Comparison of ENCODE assay signal across 25 mouse cellular contexts in the genomic region with DNA sequence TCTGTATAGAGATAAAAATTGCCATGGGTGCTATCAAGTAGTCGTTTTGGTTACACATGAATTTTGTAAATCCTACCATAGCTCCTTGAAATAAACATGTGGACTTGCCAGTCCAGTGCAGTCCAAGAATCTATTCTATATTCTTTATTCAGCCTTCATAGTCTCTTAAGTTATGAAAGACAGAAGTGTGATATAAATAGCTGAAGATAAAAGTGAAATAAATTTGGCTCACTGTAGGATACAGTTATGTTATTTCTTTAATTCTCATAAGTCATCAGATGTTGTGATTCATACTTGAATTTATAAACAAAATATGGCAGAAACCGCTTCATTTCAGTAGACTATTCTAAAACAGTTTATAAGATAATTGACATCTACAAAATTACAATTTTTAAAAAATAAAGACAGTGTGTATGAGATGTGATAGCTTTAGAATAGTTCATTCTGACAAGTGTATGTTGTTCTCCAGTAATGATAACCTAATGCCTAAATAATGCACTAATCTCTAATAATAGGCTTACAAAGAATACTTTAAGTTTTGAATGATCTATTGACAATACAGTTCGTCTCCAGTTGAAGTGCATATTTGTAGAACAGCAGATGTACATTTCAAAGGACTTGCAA.
A peak's percentile ranks its signal among the peaks of the same experiment; 100 is the strongest.
DNase-seq lines count a peak whose midpoint lies in the region; ATAC-seq and TF ChIP-seq lines count a peak whose summit lies in the region.
"Had no signal": no experiment of that assay in that cellular context is flagged by ENCODE, and none has a peak within 500 bp of the region (broad histone marks: within the 10 kb centered on the region; RNA-seq: fewer than 3 reads in every experiment).

No protein-coding gene starts in this region.

- H3K9ac ChIP-seq in forebrain, embryonic 13.5 days = no peak overlapping the region
- no peak overlapping the region for H3K9ac ChIP-seq in forebrain, embryonic 15.5 days (replicated peaks)
- no peak overlapping the region for H3K9ac ChIP-seq in forebrain, embryonic 16.5 days (replicated peaks; ENCODE audit: low read depth, low read length)
- no peak overlapping the region for H3K9ac ChIP-seq in forebrain, embryonic 12.5 days
- no peak overlapping the region for H3K9ac ChIP-seq in kidney, embryonic 16.5 days (replicated peaks; ENCODE audit: low read length)
- no peak overlapping the region for H3K9ac ChIP-seq in kidney, embryonic 14.5 days (ENCODE audit: low read depth, low read length)
- H3K9ac ChIP-seq in lung, embryonic 15.5 days = no peak overlapping the region
- no peak overlapping the region for H3K9ac ChIP-seq in lung, postnatal 0 days (replicated peaks; ENCODE audit: low read depth)
- H3K9ac ChIP-seq: embryonic facial prominence, embryonic 12.5 days; forebrain, postnatal 0 days had no signal

- TF ChIP-seq CTCF in lung, postnatal 0 days (IDR thresholded peaks at IDR 0.05) = no peak

- 0 out of 2 replicates have a peak, but pooled peaks have one; percentile 19 for ATAC-seq in forebrain, embryonic 13.5 days
- no peak for ATAC-seq in forebrain, embryonic 15.5 days (replicated peaks)
- peak; percentile 50; the same call in 1 of the 2 replicates for ATAC-seq in forebrain, embryonic 16.5 days
- ATAC-seq in forebrain, embryonic 12.5 days (ENCODE audit: low FRiP score) = no peak
- 0 out of 2 replicates have a peak, but pooled peaks have one; percentile 9 for ATAC-seq in kidney, embryonic 16.5 days (ENCODE audit: low FRiP score, low TSS enrichment)
- ATAC-seq in kidney, embryonic 14.5 days (ENCODE audit: low FRiP score, low TSS enrichment) = no peak
- ATAC-seq in lung, embryonic 15.5 days (ENCODE audit: borderline replicate concordance, extremely low read depth, low FRiP score, low TSS enrichment) = peak; percentile 85; the same call in 1 of the 2 replicates
- no peak for ATAC-seq in lung, postnatal 0 days
- ATAC-seq: activated CD4-positive, CD25-positive, alpha-beta regulatory T cell, adult 4 months; CD4-positive, CD25-positive, alpha-beta regulatory T cell, adult 4 months; forebrain, postnatal 0 days; Patski had no signal

- H3K4me2 ChIP-seq in forebrain, embryonic 13.5 days = no peak overlapping the region
- H3K4me2 ChIP-seq in forebrain, embryonic 15.5 days (replicated peaks) = no peak overlapping the region
- H3K4me2 ChIP-seq in forebrain, embryonic 16.5 days (ENCODE audit: low read length) = no peak overlapping the region
- no peak overlapping the region for H3K4me2 ChIP-seq in forebrain, embryonic 12.5 days
- no peak overlapping the region for H3K4me2 ChIP-seq in kidney, embryonic 16.5 days (replicated peaks; ENCODE audit: low read depth, low read length)
- no peak overlapping the region for H3K4me2 ChIP-seq in kidney, embryonic 14.5 days (replicated peaks; ENCODE audit: low read depth, low read length)
- H3K4me2 ChIP-seq in lung, embryonic 15.5 days = no peak overlapping the region
- H3K4me2 ChIP-seq in lung, postnatal 0 days (replicated peaks; ENCODE audit: low read depth, low read length) = no peak overlapping the region
- H3K4me2 ChIP-seq: embryonic facial prominence, embryonic 12.5 days had no signal

- H3K27ac ChIP-seq in forebrain, embryonic 13.5 days = no peak overlapping the region
- no peak overlapping the region for H3K27ac ChIP-seq in forebrain, embryonic 15.5 days (replicated peaks)
- H3K27ac ChIP-seq in forebrain, embryonic 16.5 days (ENCODE audit: low read length) = no peak overlapping the region
- no peak overlapping the region for H3K27ac ChIP-seq in forebrain, embryonic 12.5 days
- no peak overlapping the region for H3K27ac ChIP-seq in kidney, embryonic 16.5 days (ENCODE audit: low read length)
- no peak overlapping the region for H3K27ac ChIP-seq in kidney, embryonic 14.5 days (ENCODE audit: low read depth, low read length)
- H3K27ac ChIP-seq in lung, embryonic 15.5 days = no peak overlapping the region
- no peak overlapping the region for H3K27ac ChIP-seq in lung, postnatal 0 days (ENCODE audit: low read length)
- H3K27ac ChIP-seq: embryonic facial prominence, embryonic 10.5 days; embryonic facial prominence, embryonic 12.5 days had no signal

- no peak overlapping the region for H3K4me3 ChIP-seq in forebrain, embryonic 13.5 days
- H3K4me3 ChIP-seq in forebrain, embryonic 15.5 days = no peak overlapping the region
- no peak overlapping the region for H3K4me3 ChIP-seq in forebrain, embryonic 16.5 days (replicated peaks; ENCODE audit: low read length)
- H3K4me3 ChIP-seq in forebrain, embryonic 12.5 days (replicated peaks) = no peak overlapping the region
- H3K4me3 ChIP-seq in kidney, embryonic 16.5 days (ENCODE audit: low read length) = no peak overlapping the region
- no peak overlapping the region for H3K4me3 ChIP-seq in kidney, embryonic 14.5 days (ENCODE audit: low read length)
- no peak overlapping the region for H3K4me3 ChIP-seq in lung, embryonic 15.5 days
- H3K4me3 ChIP-seq in lung, postnatal 0 days (ENCODE audit: low read depth, low read length) = no peak overlapping the region
- H3K4me3 ChIP-seq: embryonic facial prominence, embryonic 10.5 days; embryonic facial prominence, embryonic 12.5 days had no signal

- H3K4me1 ChIP-seq in forebrain, embryonic 13.5 days = no peaks in the 10 kb centered on the region
- H3K4me1 ChIP-seq in forebrain, embryonic 15.5 days = no peaks in the 10 kb centered on the region
- no peaks in the 10 kb centered on the region for H3K4me1 ChIP-seq in forebrain, embryonic 16.5 days (replicated peaks; ENCODE audit: control insufficient read depth, insufficient read depth, low read length)
- no peaks in the 10 kb centered on the region for H3K4me1 ChIP-seq in forebrain, embryonic 12.5 days
- peaks cover 5% of the 10 kb centered on the region; the same call in 1 of the 2 replicates for H3K4me1 ChIP-seq in kidney, embryonic 16.5 days (ENCODE audit: insufficient read depth, low read length)
- peaks cover 4% of the 10 kb centered on the region; the same call in 1 of the 2 replicates for H3K4me1 ChIP-seq in kidney, embryonic 14.5 days (ENCODE audit: control insufficient read depth, insufficient read depth, low read length)
- H3K4me1 ChIP-seq in lung, embryonic 15.5 days = no peaks in the 10 kb centered on the region
- no peaks in the 10 kb centered on the region for H3K4me1 ChIP-seq in lung, postnatal 0 days (ENCODE audit: insufficient read depth, low read depth, low read length)

- no peaks in the 10 kb centered on the region for H3K36me3 ChIP-seq in forebrain, embryonic 13.5 days (ENCODE audit: poor library complexity, severe bottlenecking)
- no peaks in the 10 kb centered on the region for H3K36me3 ChIP-seq in forebrain, embryonic 15.5 days
- no peaks in the 10 kb centered on the region for H3K36me3 ChIP-seq in forebrain, embryonic 16.5 days (ENCODE audit: control insufficient read depth, insufficient read depth)
- no peaks in the 10 kb centered on the region for H3K36me3 ChIP-seq in forebrain, embryonic 12.5 days (replicated peaks)
- no peaks in the 10 kb centered on the region for H3K36me3 ChIP-seq in kidney, embryonic 16.5 days (ENCODE audit: insufficient read depth, low read length)
- no peaks in the 10 kb centered on the region for H3K36me3 ChIP-seq in kidney, embryonic 14.5 days (ENCODE audit: control insufficient read depth, insufficient read depth, low read length)
- no peaks in the 10 kb centered on the region for H3K36me3 ChIP-seq in lung, embryonic 15.5 days
- H3K36me3 ChIP-seq in lung, postnatal 0 days (ENCODE audit: insufficient read depth, low read length) = no peaks in the 10 kb centered on the region
- H3K36me3 ChIP-seq: embryonic facial prominence, embryonic 10.5 days; embryonic facial prominence, embryonic 12.5 days; G1E had no signal

- H3K27me3 ChIP-seq in forebrain, embryonic 13.5 days = no peaks in the 10 kb centered on the region
- no peaks in the 10 kb centered on the region for H3K27me3 ChIP-seq in forebrain, embryonic 15.5 days
- H3K27me3 ChIP-seq in forebrain, embryonic 16.5 days (replicated peaks; ENCODE audit: control insufficient read depth, insufficient read depth, low read length) = no peaks in the 10 kb centered on the region
- no peaks in the 10 kb centered on the region for H3K27me3 ChIP-seq in forebrain, embryonic 12.5 days
- no peaks in the 10 kb centered on the region for H3K27me3 ChIP-seq in kidney, embryonic 16.5 days (ENCODE audit: insufficient read depth, low read length)
- H3K27me3 ChIP-seq in kidney, embryonic 14.5 days (ENCODE audit: control insufficient read depth, insufficient read depth, low read length) = no peaks in the 10 kb centered on the region
- no peaks in the 10 kb centered on the region for H3K27me3 ChIP-seq in lung, embryonic 15.5 days
- H3K27me3 ChIP-seq in lung, postnatal 0 days (replicated peaks; ENCODE audit: insufficient read depth, low read length) = no peaks in the 10 kb centered on the region
- H3K27me3 ChIP-seq: CH12.LX; embryonic facial prominence, embryonic 12.5 days; Patski had no signal

- WGBS in forebrain, embryonic 13.5 days = 64% methylated on average over 3 of the region's 3 CpGs
- WGBS in forebrain, embryonic 15.5 days = 55% methylated on average over 3 of the region's 3 CpGs
- WGBS in forebrain, embryonic 16.5 days = 55% methylated on average over 3 of the region's 3 CpGs
- WGBS in forebrain, embryonic 12.5 days = 60% methylated on average over 3 of the region's 3 CpGs
- WGBS in kidney, embryonic 16.5 days = 58% methylated on average over 3 of the region's 3 CpGs
- WGBS in kidney, embryonic 14.5 days = 61% methylated on average over 3 of the region's 3 CpGs
- 32% methylated on average over 3 of the region's 3 CpGs for WGBS in lung, embryonic 15.5 days
- WGBS in lung, postnatal 0 days = 44% methylated on average over 3 of the region's 3 CpGs

- H3K9me3 ChIP-seq in forebrain, embryonic 13.5 days (replicated peaks) = no peaks in the 10 kb centered on the region
- H3K9me3 ChIP-seq in forebrain, embryonic 15.5 days = no peaks in the 10 kb centered on the region
- H3K9me3 ChIP-seq in forebrain, embryonic 16.5 days (ENCODE audit: control insufficient read depth, low read length) = no peaks in the 10 kb centered on the region
- no peaks in the 10 kb centered on the region for H3K9me3 ChIP-seq in forebrain, embryonic 12.5 days
- H3K9me3 ChIP-seq in kidney, embryonic 16.5 days (ENCODE audit: low read length) = no peaks in the 10 kb centered on the region
- no peaks in the 10 kb centered on the region for H3K9me3 ChIP-seq in kidney, embryonic 14.5 days (ENCODE audit: control insufficient read depth, low read length)
- H3K9me3 ChIP-seq in lung, embryonic 15.5 days = no peaks in the 10 kb centered on the region
- no peaks in the 10 kb centered on the region for H3K9me3 ChIP-seq in lung, postnatal 0 days (ENCODE audit: low read length)
- H3K9me3 ChIP-seq: embryonic facial prominence, embryonic 10.5 days; embryonic facial prominence, embryonic 12.5 days; G1E had no signal

- DNase-seq in lung, postnatal 0 days (ENCODE audit: low spot score) = no peak
- DNase-seq: adrenal gland, adult 8-10 months; adrenal gland, postnatal 14 days; adrenal gland, postnatal 36 days; B cell, adult 2 months; cerebellum, adult 11-12 months; cerebellum, adult 2 months; cerebellum, adult 9-10 months; cerebellum, postnatal 10 days; cerebellum, postnatal 25 days; forebrain, postnatal 0 days had no signal

- TF ChIP-seq EP300 in lung, postnatal 0 days (IDR thresholded peaks at IDR 0.05) = no peak

Comparison
In these comparisons a context has a peak if more than half of its experiments do, and no peak if none do; other contexts are left out.
1. ATAC-seq: peak in forebrain, embryonic 13.5 days (single experiment), forebrain, embryonic 16.5 days (single experiment), kidney, embryonic 16.5 days (single experiment) and lung, embryonic 15.5 days (single experiment); none in forebrain, embryonic 15.5 days (single experiment), forebrain, embryonic 12.5 days (single experiment), kidney, embryonic 14.5 days (single experiment) and lung, postnatal 0 days (single experiment).